In genomic region chr9:21146722-21147121, GRCm38 (mm10) we compare ENCODE assay signal across 7 mouse cellular contexts. TPM values are rescaled to one million over a fixed set of nuclear protein-coding genes. Genes with fewer than 3 reads are reported as not detected.
DNase-seq lines count a peak whose midpoint lies in the region; ATAC-seq and TF ChIP-seq lines count a peak whose summit lies in the region.

No protein-coding gene starts in this region.

- in situ Hi-C loops in ES-E14 (cut with MboI; ENCODE audit: low sequenced_read_pairs in 2 of 2, unreplicated experiment in 2 of 2) = no loop called here

- intact Hi-C loops in left cerebral cortex, postnatal 14 days (cut with DNase I) = no loop called here

- peak; percentile 87 for DNase-seq in CD4-positive helper T cell, adult 2 months (ENCODE audit: low read depth, low spot score)
- no peak for DNase-seq in ES-E14 (ENCODE audit: low read depth, low spot score)
- peak; percentile 66 to 77 for DNase-seq in kidney, postnatal 4 days
- no peak for DNase-seq in left cerebral cortex, postnatal 14 days (ENCODE audit: low spot score in 2 of 2)

- no peaks in the 10 kb centered on the region for H3K9me3 ChIP-seq in ES-E14 (ENCODE audit: control insufficient read depth, insufficient read depth, low read depth, low read length)
- no peaks in the 10 kb centered on the region for H3K9me3 ChIP-seq in forebrain, embryonic 15.5 days
- no peaks in the 10 kb centered on the region for H3K9me3 ChIP-seq in neural tube, embryonic 12.5 days

- ATAC-seq in forebrain, embryonic 15.5 days (replicated peaks) = no peak
- ATAC-seq in neural tube, embryonic 12.5 days (ENCODE audit: low FRiP score, low read depth) = no peak
- ATAC-seq in cerebellum, adult (ENCODE audit: insufficient number of reproducible peaks, low FRiP score, low TSS enrichment) = no peak

- H3K36me3 ChIP-seq in ES-E14 (ENCODE audit: control insufficient read depth, insufficient read depth, low read length, poor library complexity, severe bottlenecking) = peaks cover 36% of the 10 kb centered on the region
- peaks cover 28% of the 10 kb centered on the region for H3K36me3 ChIP-seq in forebrain, embryonic 15.5 days
- H3K36me3 ChIP-seq in neural tube, embryonic 12.5 days = peaks cover 46% of the 10 kb centered on the region

- WGBS in forebrain, embryonic 15.5 days = 50% methylated on average over 10 of the region's 10 CpGs
- WGBS in neural tube, embryonic 12.5 days = 52% methylated on average over 10 of the region's 10 CpGs

- peaks cover 2 to 12% of the 10 kb centered on the region in 2 experiments; a peak in 3 of 4 replicates for H3K4me1 ChIP-seq in ES-E14 (ENCODE audit: control insufficient read depth in 2 of 2, insufficient read depth in 2 of 2, low read length in 2 of 2, poor library complexity in 1 of 2)
- H3K4me1 ChIP-seq in forebrain, embryonic 15.5 days = peaks cover 37% of the 10 kb centered on the region
- H3K4me1 ChIP-seq in neural tube, embryonic 12.5 days = peaks cover 31% of the 10 kb centered on the region

- peak overlapping the region; percentile 34; the same call in 1 of the 2 replicates for H3K9ac ChIP-seq in ES-E14 (ENCODE audit: insufficient read depth, low read depth, low read length, poor library complexity, severe bottlenecking)
- 0 out of 2 replicates have a peak overlapping the region, but pooled peaks have one; percentile 22 for H3K9ac ChIP-seq in forebrain, embryonic 15.5 days (replicated peaks)
- H3K9ac ChIP-seq in neural tube, embryonic 12.5 days = peak overlapping the region; percentile 40

- no peak overlapping the region for H3K27ac ChIP-seq in ES-E14 (ENCODE audit: insufficient read depth, low read depth, low read length, poor library complexity, severe bottlenecking)
- no peak overlapping the region for H3K27ac ChIP-seq in forebrain, embryonic 15.5 days (replicated peaks)
- H3K27ac ChIP-seq in neural tube, embryonic 12.5 days = no peak overlapping the region

- H3K27me3 ChIP-seq in forebrain, embryonic 15.5 days = no peaks in the 10 kb centered on the region
- no peaks in the 10 kb centered on the region for H3K27me3 ChIP-seq in neural tube, embryonic 12.5 days (replicated peaks)

- no peak overlapping the region for H3K4me3 ChIP-seq in ES-E14 (ENCODE audit: insufficient read depth in 1 of 2, low read depth in 1 of 2, low read length in 2 of 2, poor library complexity in 1 of 2, severe bottlenecking in 1 of 2)
- no peak overlapping the region for H3K4me3 ChIP-seq in forebrain, embryonic 15.5 days
- peak overlapping the region; percentile 13; the same call in 1 of the 2 replicates for H3K4me3 ChIP-seq in neural tube, embryonic 12.5 days

- H3K4me2 ChIP-seq in forebrain, embryonic 15.5 days (replicated peaks) = peak overlapping the region; percentile 6; the same call in 1 of the 2 replicates
- H3K4me2 ChIP-seq in neural tube, embryonic 12.5 days (replicated peaks) = peak overlapping the region; percentile 43

TF ChIP-seq in ES-E14, 5 proteins besides CTCF, POLR2A, EP300 and RAD21:
- TF ChIP-seq HCFC1 (IDR thresholded peaks at IDR 0.05; ENCODE audit: borderline replicate concordance, insufficient read depth, low read length) = no peak
- no peak for TF ChIP-seq ZNF384 (IDR thresholded peaks at IDR 0.05; ENCODE audit: low read depth, low read length)
- TF ChIP-seq ZC3H11A (IDR thresholded peaks at IDR 0.05; ENCODE audit: borderline replicate concordance, low read depth, low read length) = no peak
- no peak for TF ChIP-seq MAFK (IDR thresholded peaks at IDR 0.05; ENCODE audit: insufficient read depth, low read depth, low read length)
- TF ChIP-seq CHD2 (IDR thresholded peaks at IDR 0.05; ENCODE audit: low read depth, low read length) = no peak
TF ChIP-seq in ES-E14: peak in this region for 0.

RNA-seq across cellular contexts. Expression of gene Cdc37, which starts 3.1 kb away (rescaled TPM):
- 118 and 165 TPM in 2 replicates for total RNA-seq in ES-E14 (2012; rRNA removed)
- polyA plus RNA-seq in forebrain, embryonic 15.5 days (2015; fragmentation: Nextera tagmentation; extraction: Ambion mirVana) = 217 and 221 TPM in 2 replicates
- 271 and 293 TPM in 2 replicates for polyA plus RNA-seq in neural tube, embryonic 12.5 days (2016; fragmentation: Nextera tagmentation; extraction: Ambion mirVana)
- 100 to 1,000 TPM; 128 to 131 TPM for total RNA-seq in left cerebral cortex, postnatal 14 days (2021)

RNA-seq across cellular contexts. Expression of gene Tyk2, which starts 15.7 kb away (rescaled TPM):
- total RNA-seq in ES-E14 (2012; rRNA removed) = 16.8 and 20.9 TPM in 2 replicates
- 10.3 and 11.1 TPM in 2 replicates for polyA plus RNA-seq in forebrain, embryonic 15.5 days (2015; fragmentation: Nextera tagmentation; extraction: Ambion mirVana)
- polyA plus RNA-seq in neural tube, embryonic 12.5 days (2016; fragmentation: Nextera tagmentation; extraction: Ambion mirVana) = 14.1 and 15.2 TPM in 2 replicates
- 10 to 100 TPM; 11.7 to 12.0 TPM for total RNA-seq in left cerebral cortex, postnatal 14 days (2021)

RNA-seq across cellular contexts. Expression of gene Pde4a, which starts 18.8 kb away (rescaled TPM):
- 3.2 and 4.9 TPM in 2 replicates for total RNA-seq in ES-E14 (2012; rRNA removed)
- polyA plus RNA-seq in forebrain, embryonic 15.5 days (2015; fragmentation: Nextera tagmentation; extraction: Ambion mirVana) = 23.7 and 25.9 TPM in 2 replicates
- 12.3 and 14.7 TPM in 2 replicates for polyA plus RNA-seq in neural tube, embryonic 12.5 days (2016; fragmentation: Nextera tagmentation; extraction: Ambion mirVana)
- total RNA-seq in left cerebral cortex, postnatal 14 days (2021) = 10 to 100 TPM; 76.2 to 79.6 TPM

RNA-seq across cellular contexts. Expression of gene Raver1, which starts 54.9 kb away (rescaled TPM):
- total RNA-seq in ES-E14 (2012; rRNA removed) = 18.9 and 26.3 TPM in 2 replicates
- 36.8 and 42.0 TPM in 2 replicates for polyA plus RNA-seq in forebrain, embryonic 15.5 days (2015; fragmentation: Nextera tagmentation; extraction: Ambion mirVana)
- 54.2 and 63.4 TPM in 2 replicates for polyA plus RNA-seq in neural tube, embryonic 12.5 days (2016; fragmentation: Nextera tagmentation; extraction: Ambion mirVana)
- 10 to 100 TPM; 30.0 to 30.9 TPM for total RNA-seq in left cerebral cortex, postnatal 14 days (2021)

RNA-seq across cellular contexts. Expression of gene Gm38431, which starts 54.9 kb away (rescaled TPM):
- total RNA-seq in ES-E14 (2012; rRNA removed) = 18.5 and 22.1 TPM in 2 replicates
- 1.0 and 1.3 TPM in 2 replicates for polyA plus RNA-seq in forebrain, embryonic 15.5 days (2015; fragmentation: Nextera tagmentation; extraction: Ambion mirVana)
- 1.6 and 2.8 TPM in 2 replicates for polyA plus RNA-seq in neural tube, embryonic 12.5 days (2016; fragmentation: Nextera tagmentation; extraction: Ambion mirVana)
- total RNA-seq in left cerebral cortex, postnatal 14 days (2021) = 1 to 10 TPM; 1.8 to 2.6 TPM

Comparison
In these comparisons a context has a peak if more than half of its experiments do, and no peak if none do; other contexts are left out.
1. DNase-seq: peak in CD4-positive helper T cell, adult 2 months (single experiment) and kidney, postnatal 4 days (2 of 2); none in ES-E14 (single experiment) and left cerebral cortex, postnatal 14 days (0 of 2).
2. RNA of gene Pde4a, which starts 18.8 kb away (total RNA-seq): 76.2 to 79.6 TPM in left cerebral cortex, postnatal 14 days; 3.2 to 4.9 TPM in ES-E14; every median in the first group is over 10 times any median in the second.
3. Peak in every context shown above with its lines, with median percentiles within 50 percentile points of each other: H3K9ac ChIP-seq.